Mouse (Mus musculus) telencephalon, adult 2 months (tissue): ENCODE measurements around the gene Dlat.

Experiments used
- DNase-seq: peaks from one replicate; pipeline ENCODE4 v3.0.0-alpha.2; 2011; ENCODE audit warnings: low read depth, low spot score

Gene Dlat

GRCm38 (mm10) chr9:50593544-50593943, 66.0 kb downstream of the Dlat start:
- no peak for DNase-seq

GRCm38 (mm10) chr9:50592955-50593354, 66.6 kb downstream of the Dlat start:
- no peak for DNase-seq

GRCm38 (mm10) chr9:50590856-50591518, 68.6 kb downstream of the Dlat start:
- no peak for DNase-seq

- DNase-seq = no peak
Measured at GRCm38 (mm10) chr9:50586955-50587354, 72.6 kb downstream of the Dlat start.

GRCm38 (mm10) chr9:50585145-50585818, 74.3 kb downstream of the Dlat start:
- no peak for DNase-seq
